ENCODE assay signal across 1 mouse cellular context in genomic region chr7:79666690-79667089, GRCm38 (mm10).
TF ChIP-seq lines count a peak whose summit lies in the region.

No protein-coding gene starts in this region.

TF ChIP-seq in MEL, 35 proteins besides CTCF, POLR2A, EP300 and RAD21:
- TF ChIP-seq ZKSCAN1 (IDR thresholded peaks at IDR 0.05; ENCODE audit: low read depth, low read length) (no peak), GABPA (IDR thresholded peaks at IDR 0.05; ENCODE audit: low read depth, low read length) (no peak), ZC3H11A (IDR thresholded peaks at IDR 0.05; ENCODE audit: low read depth, low read length) (no peak)
